Mouse (Mus musculus) kidney, embryonic 14.5 days (tissue): ENCODE measurements around the gene Rab10. TPM values are rescaled to one million over a fixed set of nuclear protein-coding genes. Genes with fewer than 3 reads are reported as not detected.

Source experiments
- ATAC-seq: fragments of 200-750 bp; cut with Nextera tagmentation; 2 replicates; pipeline ENCODE4 v1.8.0; 2017; ENCODE audit warnings: moderate number of reproducible peaks, mild to moderate bottlenecking, moderate TSS enrichment, moderate library complexity; ENCODE audit not compliant: low FRiP score, low TSS enrichment
- H3K27ac ChIP-seq: fragments of 300-500 bp; sonication (generic); 2 replicates; pipeline ENCODE4 v1.5.1; 2014; ENCODE audit warnings: low read depth, mild to moderate bottlenecking, low read length, moderate library complexity, mixed read lengths
- H3K27me3 ChIP-seq: fragments of 300-500 bp; sonication (generic); 2 replicates; pipeline ENCODE4 v1.6.1; 2014; ENCODE audit warnings: mild to moderate bottlenecking, low read length; ENCODE audit not compliant: control insufficient read depth, insufficient read depth
- H3K36me3 ChIP-seq: fragments of 300-500 bp; sonication (generic); 2 replicates; pipeline ENCODE4 v1.6.1; 2014; ENCODE audit warnings: low read length, mixed read lengths; ENCODE audit not compliant: control insufficient read depth, insufficient read depth
- H3K4me1 ChIP-seq: fragments of 300-500 bp; sonication (generic); 2 replicates; pipeline ENCODE4 v1.6.1; 2014; ENCODE audit warnings: low read length, mixed read lengths; ENCODE audit not compliant: control insufficient read depth, insufficient read depth
- H3K4me2 ChIP-seq: fragments of 300-500 bp; sonication (generic); replicated peaks from 2 replicates; pipeline ENCODE4 v1.6.1; 2014; ENCODE audit warnings: low read depth, mild to moderate bottlenecking, low read length
- H3K4me3 ChIP-seq: fragments of 300-500 bp; sonication (generic); 2 replicates; pipeline ENCODE4 v1.5.1; 2014; ENCODE audit warnings: mild to moderate bottlenecking, low read length
- H3K9ac ChIP-seq: fragments of 300-500 bp; sonication (generic); 2 replicates; pipeline ENCODE4 v1.6.1; 2014; ENCODE audit warnings: low read depth, mild to moderate bottlenecking, low read length, moderate library complexity
- H3K9me3 ChIP-seq: fragments of 300-500 bp; sonication (generic); 2 replicates; pipeline ENCODE4 v1.6.1; 2016; ENCODE audit warnings: low read length; ENCODE audit not compliant: control insufficient read depth
- WGBS: fragments of 180-500 bp; shearing (Covaris S2); extraction: QIAGEN DNeasy Blood & Tissue Kit; methylation state at CpG from one replicate; pipeline ENCODE4 v1.1.7; 2014; 5-methylcytosine and 5-hydroxymethylcytosine counted together
- polyA plus RNA-seq: library from polyadenylated mRNA; unstranded; fragments of >200 nt; fragmentation: Nextera tagmentation; extraction: Ambion mirVana; gene quantifications from 2 replicates; pipeline ENCODE4 v1.2.1, GENCODE M21; 2014

The Rab10 gene
- polyA plus RNA-seq, 1 experiment from 2014 or later = 84.5 TPM

DNA sequence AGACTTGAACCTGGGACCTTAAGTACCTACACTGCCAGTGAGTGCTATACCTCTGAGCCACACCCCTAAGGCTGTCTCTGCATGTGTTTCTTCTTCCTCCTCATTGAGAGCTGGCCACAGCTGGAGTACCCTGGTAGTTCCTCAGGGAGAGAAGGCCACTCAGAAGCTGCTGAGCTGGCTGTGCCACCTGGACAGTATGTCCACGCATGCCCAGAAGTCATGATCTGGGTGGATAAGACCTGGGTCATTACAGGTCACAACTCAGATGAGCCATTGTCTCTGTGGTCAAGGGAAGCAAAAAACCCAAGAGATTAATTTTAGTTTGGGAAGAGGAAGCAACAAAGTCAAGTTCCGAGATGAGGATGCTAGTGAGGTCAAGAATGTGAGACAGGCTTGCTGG is 34.4 kb upstream of the Rab10 start:
- no peak overlapping the region for H3K27ac ChIP-seq
- no peaks in the 10 kb centered on the region for H3K9me3 ChIP-seq
- no peaks in the 10 kb centered on the region for H3K27me3 ChIP-seq
- no peak for ATAC-seq
- no peaks in the 10 kb centered on the region for H3K4me1 ChIP-seq
- H3K4me3 ChIP-seq = no peak overlapping the region
- WGBS = 79% methylated on average over 2 of the region's 2 CpGs
- no peak overlapping the region for H3K4me2 ChIP-seq
- no peak overlapping the region for H3K9ac ChIP-seq
- no peaks in the 10 kb centered on the region for H3K36me3 ChIP-seq

DNA sequence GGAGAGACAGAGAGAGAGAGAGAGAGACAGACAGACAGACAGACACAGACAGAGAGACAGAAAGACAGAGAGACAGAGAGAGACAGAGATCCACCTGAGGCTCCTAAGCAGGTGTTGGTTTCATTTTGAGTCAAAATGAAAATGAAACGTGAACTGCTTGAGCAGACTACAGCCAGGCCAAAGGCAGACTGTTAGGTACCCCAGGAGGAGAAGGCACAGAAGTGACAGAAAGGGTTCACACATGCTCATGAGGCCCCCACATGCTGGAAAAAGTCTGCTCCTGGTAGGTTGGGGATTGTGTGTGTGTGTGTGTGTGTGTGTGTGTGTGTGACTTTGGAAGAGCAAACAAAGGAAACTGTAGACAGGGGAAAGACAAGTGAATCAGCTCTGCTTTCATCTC is 29.2 kb upstream of the Rab10 start:
- Histone ChIP-seq H3K36me3 (no peaks in the 10 kb centered on the region), H3K27ac (no peak overlapping the region), H3K4me3 (no peak overlapping the region), H3K9ac (no peak overlapping the region), H3K4me2 (no peak overlapping the region), H3K4me1 (no peaks in the 10 kb centered on the region), H3K27me3 (no peaks in the 10 kb centered on the region), H3K9me3 (peaks cover 2% of the 10 kb centered on the region; the same call in 1 of the 2 replicates)
- ATAC-seq = no peak
- WGBS = 59% methylated on average over 1 of the region's 1 CpGs

GRCm38 (mm10) chr12:3329677-3330076 is 19.9 kb upstream of the Rab10 start:
- no peak for ATAC-seq
- Histone ChIP-seq H3K36me3 (no peaks in the 10 kb centered on the region), H3K27me3 (no peaks in the 10 kb centered on the region), H3K9ac (no peak overlapping the region), H3K4me2 (no peak overlapping the region), H3K4me3 (no peak overlapping the region), H3K4me1 (no peaks in the 10 kb centered on the region), H3K27ac (no peak overlapping the region), H3K9me3 (0 out of 2 replicates have a peak, but pooled peaks cover 3% of the 10 kb centered on the region)
- WGBS = 74% methylated on average over 4 of the region's 4 CpGs

DNA sequence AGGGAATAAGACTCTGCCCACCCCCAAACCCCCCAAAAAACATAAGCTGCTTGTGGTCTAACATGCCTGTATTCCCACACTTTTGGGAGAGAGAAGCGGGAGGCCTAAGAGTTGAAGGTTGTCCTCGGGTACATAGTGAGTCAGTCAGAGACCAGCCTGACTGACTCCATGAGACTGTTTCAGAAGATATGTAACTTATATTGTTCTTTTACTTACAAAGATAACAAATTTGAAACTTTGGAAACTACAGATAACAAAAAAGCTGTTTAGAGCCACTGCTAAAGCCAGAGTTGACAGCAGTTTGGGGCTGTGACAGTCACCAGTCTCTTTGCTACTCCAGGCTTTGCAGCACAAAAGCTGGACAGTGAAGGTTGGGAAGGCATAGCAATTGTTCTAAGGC is 15.5 kb upstream of the Rab10 start:
- 0 out of 2 replicates have a peak, but pooled peaks cover 2% of the 10 kb centered on the region for H3K9me3 ChIP-seq
- H3K9ac ChIP-seq = no peak overlapping the region
- ATAC-seq = no peak
- no peaks in the 10 kb centered on the region for H3K27me3 ChIP-seq
- H3K4me1 ChIP-seq = no peaks in the 10 kb centered on the region
- WGBS = 89% methylated on average over 2 of the region's 2 CpGs
- no peak overlapping the region for H3K4me3 ChIP-seq
- no peak overlapping the region for H3K4me2 ChIP-seq
- no peaks in the 10 kb centered on the region for H3K36me3 ChIP-seq
- no peak overlapping the region for H3K27ac ChIP-seq

- no peak overlapping the region for H3K27ac ChIP-seq
- no peaks in the 10 kb centered on the region for H3K36me3 ChIP-seq
- no peak overlapping the region for H3K4me2 ChIP-seq
- no peaks in the 10 kb centered on the region for H3K4me1 ChIP-seq
- WGBS = 80% methylated on average over 6 of the region's 6 CpGs
- ATAC-seq = no peak
- H3K27me3 ChIP-seq = no peaks in the 10 kb centered on the region
- no peak overlapping the region for H3K4me3 ChIP-seq
- H3K9ac ChIP-seq = no peak overlapping the region
- no peaks in the 10 kb centered on the region for H3K9me3 ChIP-seq
Observed at GRCm38 (mm10) chr12:3323241-3323640, 13.5 kb upstream of the Rab10 start.

- no peaks in the 10 kb centered on the region for H3K9me3 ChIP-seq
- ATAC-seq = no peak
- H3K9ac ChIP-seq = no peak overlapping the region
- H3K36me3 ChIP-seq = no peaks in the 10 kb centered on the region
- H3K4me1 ChIP-seq = no peaks in the 10 kb centered on the region
- 65% methylated on average over 4 of the region's 4 CpGs for WGBS
- H3K4me3 ChIP-seq = no peak overlapping the region
- no peak overlapping the region for H3K4me2 ChIP-seq
- no peak overlapping the region for H3K27ac ChIP-seq
- no peaks in the 10 kb centered on the region for H3K27me3 ChIP-seq
Observed at GRCm38 (mm10) chr12:3319377-3319776, 9.6 kb upstream of the Rab10 start.

DNA sequence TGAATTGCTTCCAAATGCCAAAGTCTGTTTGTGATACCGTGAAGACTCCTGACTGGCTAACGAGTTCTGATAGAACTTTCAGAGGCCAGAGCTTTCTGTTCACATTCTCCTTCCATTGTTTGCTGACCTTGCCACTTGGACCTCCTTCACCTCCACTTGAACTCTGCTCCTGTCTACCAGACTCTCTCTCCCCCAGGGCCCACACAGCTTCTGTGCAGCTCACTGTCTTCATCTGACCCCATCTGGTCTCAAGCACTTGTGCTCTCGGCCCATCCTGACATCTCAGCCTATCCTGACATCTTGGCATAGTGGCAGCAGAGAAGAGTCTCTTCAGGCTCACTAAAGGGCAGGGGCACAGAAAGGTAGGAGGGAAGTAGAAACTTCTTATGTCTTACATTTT is 7.2 kb upstream of the Rab10 start:
- 38% methylated on average over 3 of the region's 3 CpGs for WGBS

DNA sequence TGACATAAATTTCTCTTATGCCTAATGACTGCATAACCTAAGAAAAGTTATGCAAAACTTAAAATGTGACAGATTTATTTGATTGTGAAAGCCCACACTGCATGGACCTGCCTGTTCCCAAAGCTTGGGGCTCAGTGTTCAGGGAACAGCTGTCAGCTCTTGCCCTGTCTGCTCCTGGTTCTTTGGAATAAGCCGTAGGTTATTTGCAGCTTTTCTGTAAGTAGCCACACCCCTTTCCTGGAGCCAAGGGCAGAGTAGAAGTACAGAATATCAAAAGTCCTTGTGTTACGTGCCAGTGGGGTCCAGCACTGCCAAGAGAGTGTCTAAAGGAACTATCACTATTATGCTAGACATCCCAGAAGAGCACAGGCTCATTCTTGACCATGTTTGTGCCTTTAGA is 6.3 kb upstream of the Rab10 start:
- peak; percentile 43; the same call in 1 of the 2 replicates for ATAC-seq
- WGBS = 36% methylated on average over 2 of the region's 2 CpGs
- H3K9me3 ChIP-seq = no peaks in the 10 kb centered on the region
- no peak overlapping the region for H3K4me2 ChIP-seq
- no peaks in the 10 kb centered on the region for H3K4me1 ChIP-seq
- H3K27me3 ChIP-seq = no peaks in the 10 kb centered on the region
- no peak overlapping the region for H3K4me3 ChIP-seq
- no peak overlapping the region for H3K9ac ChIP-seq
- H3K27ac ChIP-seq = no peak overlapping the region
- no peaks in the 10 kb centered on the region for H3K36me3 ChIP-seq

More for the DNA sequence above, 7.2 kb upstream of the Rab10 start:
- ATAC-seq = no peak
- Histone ChIP-seq H3K4me1 (no peaks in the 10 kb centered on the region), H3K9me3 (no peaks in the 10 kb centered on the region), H3K4me3 (no peak overlapping the region), H3K27ac (no peak overlapping the region), H3K27me3 (no peaks in the 10 kb centered on the region), H3K36me3 (no peaks in the 10 kb centered on the region), H3K4me2 (no peak overlapping the region), H3K9ac (no peak overlapping the region)

DNA sequence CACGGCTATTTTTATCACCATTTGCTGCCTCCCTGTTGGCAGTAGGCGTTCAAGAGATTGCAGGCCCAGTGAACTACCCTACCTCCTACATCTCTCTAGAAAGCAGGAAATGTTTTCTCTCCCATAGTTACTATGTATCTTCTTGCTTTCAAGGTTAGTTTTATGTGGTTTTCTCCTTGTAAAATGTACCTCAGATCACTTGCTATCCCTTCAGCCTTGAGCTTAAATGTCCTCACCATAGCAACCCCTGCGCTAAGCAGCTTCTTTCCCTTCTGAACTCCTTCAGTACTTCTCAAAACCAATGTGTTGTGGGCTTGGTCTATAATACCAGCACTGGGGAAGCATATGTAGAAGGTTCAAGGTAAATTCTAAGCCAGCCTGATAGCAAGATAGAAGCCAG is 3.1 kb upstream of the Rab10 start:
- WGBS = 65% methylated on average over 3 of the region's 3 CpGs
- no peaks in the 10 kb centered on the region for H3K27me3 ChIP-seq
- ATAC-seq = no peak

More for the DNA sequence above, 3.1 kb upstream of the Rab10 start:
- Histone ChIP-seq H3K9me3 (no peaks in the 10 kb centered on the region), H3K4me1 (peaks cover under 1% of the 10 kb centered on the region; the same call in 1 of the 2 replicates), H3K4me3 (no peak overlapping the region), H3K27ac (no peak overlapping the region), H3K36me3 (no peaks in the 10 kb centered on the region), H3K4me2 (no peak overlapping the region), H3K9ac (no peak overlapping the region)
